Comparison of ENCODE assay signal across 27 mouse cellular contexts in genomic region chr14:79324112-79324840, GRCm38 (mm10). TPM values are rescaled to one million over a fixed set of nuclear protein-coding genes. Genes with fewer than 3 reads are reported as not detected.
DNase-seq lines count a peak whose midpoint lies in the region; ATAC-seq and TF ChIP-seq lines count a peak whose summit lies in the region.
"Had no signal": no experiment of that assay in that cellular context is flagged by ENCODE, and none has a peak within 500 bp of the region (broad histone marks: within the 10 kb centered on the region; RNA-seq: fewer than 3 reads in every experiment).

No protein-coding gene starts in this region.

- no peak overlapping the region for H3K27ac ChIP-seq in forebrain, embryonic 10.5 days
- H3K27ac ChIP-seq in forebrain, embryonic 16.5 days (ENCODE audit: low read length), result no peak overlapping the region
- peak overlapping the region; percentile 59 for H3K27ac ChIP-seq in layer of hippocampus, adult 2 months
- H3K27ac ChIP-seq in forebrain, embryonic 14.5 days (ENCODE audit: low read depth, low read length), result no peak overlapping the region
- H3K27ac ChIP-seq: embryonic facial prominence, embryonic 13.5 days; hindbrain, embryonic 10.5 days; left cerebral cortex, adult 2 months; limb, embryonic 13.5 days; liver, embryonic 12.5 days; midbrain, embryonic 12.5 days; neural tube, embryonic 13.5 days; stomach, postnatal 0 days had no signal

- no peak overlapping the region for H3K4me2 ChIP-seq in forebrain, embryonic 16.5 days (ENCODE audit: low read length)
- no peak overlapping the region for H3K4me2 ChIP-seq in forebrain, embryonic 14.5 days (ENCODE audit: low read length)
- H3K4me2 ChIP-seq: embryonic facial prominence, embryonic 13.5 days; heart, embryonic 12.5 days; limb, embryonic 13.5 days; liver, embryonic 12.5 days; midbrain, embryonic 12.5 days; neural tube, embryonic 13.5 days had no signal

- H3K27me3 ChIP-seq in forebrain, embryonic 10.5 days (ENCODE audit: poor library complexity, severe bottlenecking), result no peaks in the 10 kb centered on the region
- no peaks in the 10 kb centered on the region for H3K27me3 ChIP-seq in forebrain, embryonic 16.5 days (replicated peaks; ENCODE audit: control insufficient read depth, insufficient read depth, low read length)
- no peaks in the 10 kb centered on the region for H3K27me3 ChIP-seq in forebrain, embryonic 14.5 days (replicated peaks; ENCODE audit: control insufficient read depth, insufficient read depth, low read length)
- H3K27me3 ChIP-seq: embryonic facial prominence, embryonic 13.5 days; heart, embryonic 12.5 days; limb, embryonic 13.5 days; liver, embryonic 12.5 days; midbrain, embryonic 12.5 days; neural tube, embryonic 13.5 days had no signal

- ATAC-seq in forebrain, embryonic 16.5 days, result no peak
- ATAC-seq in forebrain, embryonic 14.5 days, result peak; percentile 49; the same call in 1 of the 2 replicates
- ATAC-seq: CD4-positive, CD25-positive, alpha-beta regulatory T cell, adult 4 months; intestine, postnatal 0 days; liver, embryonic 12.5 days had no signal

- 84% methylated on average over 10 of the region's 10 CpGs for WGBS in forebrain, embryonic 10.5 days
- 60% methylated on average over 10 of the region's 10 CpGs for whole genome bisulfite sequencing in forebrain, embryonic 16.5 days
- WGBS in forebrain, embryonic 14.5 days, result 62% methylated on average over 10 of the region's 10 CpGs

- DNase-seq in forebrain, embryonic 10.5 days (ENCODE audit: extremely low spot score, low spot score), result peak; percentile 11
- DNase-seq in layer of hippocampus, adult 2 months (ENCODE audit: low spot score in 2 of 2), result no peak
- no peak for DNase-seq in layer of hippocampus, adult 9-11 months
- peak; percentile 56 for DNase-seq in lung, postnatal 36 days
- DNase-seq in lung, postnatal 25 days (ENCODE audit: low spot score), result no peak
- DNase-seq in forebrain, embryonic 14.5 days (ENCODE audit: low spot score), result peak; percentile 68
- no peak for DNase-seq in right cerebral cortex, postnatal 4 days
- DNase-seq: cerebellum, adult 11 months; cerebellum, postnatal 36 days; embryo, embryonic 11 days; gastrocnemius, postnatal 10 days; heart, postnatal 10 days; kidney, postnatal 36 days; thymus, adult 2 months had no signal

- peaks cover 17% of the 10 kb centered on the region for H3K4me1 ChIP-seq in forebrain, embryonic 10.5 days
- H3K4me1 ChIP-seq in forebrain, embryonic 16.5 days (replicated peaks; ENCODE audit: control insufficient read depth, insufficient read depth, low read length), result 0 out of 2 replicates have a peak, but pooled peaks cover 3% of the 10 kb centered on the region
- no peaks in the 10 kb centered on the region for H3K4me1 ChIP-seq in forebrain, embryonic 14.5 days (ENCODE audit: control insufficient read depth, insufficient read depth, low read length)

- H3K9ac ChIP-seq in forebrain, embryonic 16.5 days (replicated peaks; ENCODE audit: low read depth, low read length), result no peak overlapping the region
- no peak overlapping the region for H3K9ac ChIP-seq in forebrain, embryonic 14.5 days (ENCODE audit: low read length)
- H3K9ac ChIP-seq: embryonic facial prominence, embryonic 13.5 days; heart, embryonic 12.5 days; limb, embryonic 13.5 days; liver, embryonic 12.5 days; midbrain, embryonic 12.5 days; neural tube, embryonic 13.5 days had no signal

- no peaks in the 10 kb centered on the region for H3K36me3 ChIP-seq in forebrain, embryonic 10.5 days (replicated peaks)
- no peaks in the 10 kb centered on the region for H3K36me3 ChIP-seq in forebrain, embryonic 16.5 days (ENCODE audit: control insufficient read depth, insufficient read depth)
- H3K36me3 ChIP-seq in forebrain, embryonic 14.5 days (ENCODE audit: control insufficient read depth, insufficient read depth, low read length), result no peaks in the 10 kb centered on the region
- H3K36me3 ChIP-seq: embryonic facial prominence, embryonic 13.5 days; hindbrain, embryonic 10.5 days; limb, embryonic 13.5 days; liver, embryonic 12.5 days; midbrain, embryonic 12.5 days; neural tube, embryonic 13.5 days had no signal

- no peak overlapping the region for H3K4me3 ChIP-seq in forebrain, embryonic 10.5 days
- no peak overlapping the region for H3K4me3 ChIP-seq in forebrain, embryonic 16.5 days (replicated peaks; ENCODE audit: low read length)
- H3K4me3 ChIP-seq in layer of hippocampus, adult 2 months, result no peak overlapping the region
- H3K4me3 ChIP-seq in forebrain, embryonic 14.5 days (ENCODE audit: low read depth, low read length), result no peak overlapping the region
- H3K4me3 ChIP-seq: embryonic facial prominence, embryonic 13.5 days; erythroblast, embryonic 14.5 days; heart, embryonic 12.5 days; hindbrain, embryonic 10.5 days; left cerebral cortex, adult 2 months; limb, embryonic 13.5 days; liver, embryonic 12.5 days; midbrain, embryonic 12.5 days; neural tube, embryonic 13.5 days had no signal

- no peak for TF ChIP-seq CTCF in layer of hippocampus, adult 2 months (conservative IDR thresholded peaks at IDR 0.05)

- no peaks in the 10 kb centered on the region for H3K9me3 ChIP-seq in forebrain, embryonic 10.5 days
- no peaks in the 10 kb centered on the region for H3K9me3 ChIP-seq in forebrain, embryonic 16.5 days (ENCODE audit: control insufficient read depth, low read length)
- no peaks in the 10 kb centered on the region for H3K9me3 ChIP-seq in forebrain, embryonic 14.5 days (replicated peaks; ENCODE audit: control insufficient read depth, low read length)
- H3K9me3 ChIP-seq: embryonic facial prominence, embryonic 13.5 days; heart, embryonic 12.5 days; hindbrain, embryonic 10.5 days; limb, embryonic 13.5 days; liver, embryonic 12.5 days; midbrain, embryonic 12.5 days; neural tube, embryonic 13.5 days had no signal

RNA-seq across cellular contexts. Expression of gene Rgcc, which starts 22.8 kb away (rescaled TPM):
- polyA plus RNA-seq in forebrain, embryonic 10.5 days (2016; fragmentation: Nextera tagmentation; extraction: Ambion mirVana), result 52.1 and 60.1 TPM in 2 replicates
- 58.0 and 62.8 TPM in 2 replicates for polyA plus RNA-seq in forebrain, embryonic 16.5 days (2015; fragmentation: Nextera tagmentation; extraction: Ambion mirVana)
- total RNA-seq in layer of hippocampus, adult 2 months (2021), result 10 to 100 TPM; 37.1 to 40.7 TPM
- 68.7 and 81.5 TPM in 2 replicates for polyA plus RNA-seq in forebrain, embryonic 14.5 days (2014; fragmentation: Nextera tagmentation; extraction: Ambion mirVana)

Comparison
In these comparisons a context has a peak if more than half of its experiments do, and no peak if none do; other contexts are left out.
1. DNase-seq: peak in forebrain, embryonic 10.5 days (single experiment), lung, postnatal 36 days (single experiment) and forebrain, embryonic 14.5 days (single experiment); none in layer of hippocampus, adult 2 months (0 of 2), layer of hippocampus, adult 9-11 months (single experiment), lung, postnatal 25 days (single experiment) and right cerebral cortex, postnatal 4 days (single experiment).